Mouse (Mus musculus) CH12.LX (cell line): ENCODE results near the gene Slc11a1. TPM values are rescaled to one million over a fixed set of nuclear protein-coding genes. Genes with fewer than 3 reads are reported as not detected.

ENCODE experiments used
- DNase-seq: peaks from one replicate; pipeline ENCODE4 v3.0.0-alpha.2; 2013; ENCODE audit errors: extremely low read depth
- H3K27ac ChIP-seq: 2 replicates; pipeline ENCODE4 v1.5.1; 2012; ENCODE audit warnings: low read depth, mild to moderate bottlenecking, control low read depth, moderate library complexity; ENCODE audit not compliant: insufficient read depth
- H3K27me3 ChIP-seq: replicated peaks from 2 replicates; pipeline ENCODE3; 2012; ENCODE audit warnings: inconsistent platforms
- H3K36me3 ChIP-seq, 2 experiments: replicated peaks in 1 of 2; 2 replicates each; pipeline versions ENCODE3 to v1.6.1; 2012; ENCODE audit warnings: inconsistent platforms in 1 of 2, low read length in 1 of 2, mild to moderate bottlenecking in 1 of 2, mixed read lengths in 1 of 2, moderate library complexity in 1 of 2; ENCODE audit not compliant: control insufficient read depth in 1 of 2, insufficient read depth in 1 of 2
- H3K4me1 ChIP-seq, 2 experiments: 2 replicates each; pipeline ENCODE4 v1.6.1; 2012; ENCODE audit warnings: inconsistent platforms in 1 of 2, moderate library complexity in 1 of 2; ENCODE audit not compliant: insufficient read depth in 2 of 2, control insufficient read depth in 1 of 2
- H3K4me2 ChIP-seq: 2 replicates; pipeline ENCODE4 v1.6.1; 2012; ENCODE audit warnings: low read depth, mild to moderate bottlenecking, control low read depth; ENCODE audit not compliant: poor library complexity, insufficient read depth, severe bottlenecking
- H3K4me3 ChIP-seq, 3 experiments: fragments of 150-350 bp in 1 of 3; sonication (generic) in 1 of 3; replicated peaks in 1 of 3; 2 replicates each; pipeline versions ENCODE3 to v1.5.1; 2011 to 2012; ENCODE audit warnings: low read depth in 2 of 3, low read length in 2 of 3, mild to moderate bottlenecking in 2 of 3, moderate library complexity in 2 of 3, control low read depth in 1 of 3, improper control_type of control experiment in 1 of 3, inconsistent platforms in 1 of 3, mixed read lengths in 1 of 3; ENCODE audit not compliant: poor library complexity in 1 of 3
- H3K79me2 ChIP-seq: replicated peaks from 2 replicates; pipeline ENCODE4 v1.6.1; 2012; ENCODE audit warnings: mild to moderate bottlenecking, moderate library complexity; ENCODE audit not compliant: control insufficient read depth, poor library complexity, insufficient read depth, severe bottlenecking; ENCODE audit errors: extremely low read depth
- H3K9ac ChIP-seq: 2 replicates; pipeline ENCODE4 v1.6.1; 2012; ENCODE audit warnings: low read depth, mild to moderate bottlenecking, control low read depth, moderate library complexity; ENCODE audit not compliant: insufficient read depth
- H3K9me3 ChIP-seq: replicated peaks from 2 replicates; pipeline ENCODE3; 2012; ENCODE audit warnings: low read length, inconsistent platforms, mixed read lengths
- BHLHE40 ChIP-seq: IDR thresholded peaks from 2 replicates; pipeline ENCODE4 v1.6.1; 2011; ENCODE audit warnings: mild to moderate bottlenecking, low read depth, low read length, improper control_type of control experiment
- CHD1 ChIP-seq: IDR thresholded peaks from 2 replicates; pipeline ENCODE4 v1.6.1; 2012; ENCODE audit warnings: low read depth, low read length, improper control_type of control experiment, inconsistent platforms
- CHD2 ChIP-seq: IDR thresholded peaks from 2 replicates; pipeline ENCODE4 v1.6.1; 2011; ENCODE audit warnings: low read length, improper control_type of control experiment
- ETS1 ChIP-seq: conservative IDR thresholded peaks from 2 replicates; pipeline ENCODE4 v1.6.1; 2012; ENCODE audit warnings: low read depth, mild to moderate bottlenecking, inconsistent platforms, low read length, improper control_type of control experiment, moderate library complexity
- IRF4 ChIP-seq: IDR thresholded peaks from 2 replicates; pipeline ENCODE4 v1.6.1; 2014; ENCODE audit warnings: low read depth, mild to moderate bottlenecking, inconsistent platforms, low read length, improper control_type of control experiment
- JUND ChIP-seq: conservative IDR thresholded peaks from 2 replicates; pipeline ENCODE4 v1.6.1; 2011; ENCODE audit warnings: low read depth, low read length, improper control_type of control experiment
- KAT2A ChIP-seq: IDR thresholded peaks from 2 replicates; pipeline ENCODE4 v1.6.1; 2012; ENCODE audit warnings: low read length, improper control_type of control experiment, inconsistent platforms; ENCODE audit not compliant: insufficient replicate concordance
- MAFK ChIP-seq: IDR thresholded peaks from 2 replicates; pipeline ENCODE4 v1.6.1; 2011; ENCODE audit warnings: low read length, improper control_type of control experiment; ENCODE audit not compliant: insufficient replicate concordance
- MAX ChIP-seq: IDR thresholded peaks from 2 replicates; pipeline ENCODE4 v1.6.1; 2011; ENCODE audit warnings: low read length, improper control_type of control experiment
- MEF2A ChIP-seq: IDR thresholded peaks from 2 replicates; pipeline ENCODE4 v1.6.1; 2014; ENCODE audit warnings: low read depth, mild to moderate bottlenecking, inconsistent platforms, low read length, improper control_type of control experiment, borderline replicate concordance
- MXI1 ChIP-seq: IDR thresholded peaks from 2 replicates; pipeline ENCODE4 v1.6.1; 2011; ENCODE audit warnings: mild to moderate bottlenecking, low read depth, low read length, improper control_type of control experiment
- NELFE ChIP-seq: IDR thresholded peaks from 2 replicates; pipeline ENCODE4 v1.6.1; 2011; ENCODE audit warnings: low read depth, low read length, improper control_type of control experiment
- POLR2A ChIP-seq: IDR thresholded peaks from 2 replicates; pipeline ENCODE4 v1.6.1; 2011; ENCODE audit warnings: low read depth, mild to moderate bottlenecking, improper control_type of control experiment, low read length
- POLR2AphosphoS2 ChIP-seq: IDR thresholded peaks from 2 replicates; pipeline ENCODE4 v1.6.1; 2011; ENCODE audit warnings: low read depth, low read length, improper control_type of control experiment
- RCOR1 ChIP-seq: conservative IDR thresholded peaks from 2 replicates; pipeline ENCODE4 v1.6.1; 2012; ENCODE audit warnings: low read depth, mild to moderate bottlenecking, inconsistent platforms, low read length, improper control_type of control experiment
- SIN3A ChIP-seq: IDR thresholded peaks from 2 replicates; pipeline ENCODE4 v1.6.1; 2012; ENCODE audit warnings: low read length, improper control_type of control experiment, inconsistent platforms
- TCF12 ChIP-seq: IDR thresholded peaks from 2 replicates; pipeline ENCODE4 v1.6.1; 2014; ENCODE audit warnings: low read depth, mild to moderate bottlenecking, inconsistent platforms, low read length, improper control_type of control experiment
- UBTF ChIP-seq: IDR thresholded peaks from 2 replicates; pipeline ENCODE4 v1.6.1; 2012; ENCODE audit warnings: low read depth, mild to moderate bottlenecking, inconsistent platforms, low read length, improper control_type of control experiment, moderate library complexity
- ZC3H11A ChIP-seq: IDR thresholded peaks from 2 replicates; pipeline ENCODE4 v1.6.1; 2012; ENCODE audit warnings: low read depth, mild to moderate bottlenecking, inconsistent platforms, low read length, improper control_type of control experiment
- ZMIZ1 ChIP-seq: IDR thresholded peaks from 2 replicates; pipeline ENCODE4 v1.6.1; 2012; ENCODE audit warnings: low read depth, mild to moderate bottlenecking, inconsistent platforms, low read length, improper control_type of control experiment
- dilution Hi-C: fragments of 300-500 bp; cut with MboI; formaldehyde crosslinking; loops from 2 replicates; pipeline ENCODE4 v1.14.3; 2020; ENCODE audit warnings: low sequenced_read_pairs; ENCODE audit not compliant: extremely low pct_unique_long_range_greater_than_20kb, extremely low pct_ligation_motif_present
- in situ Hi-C: fragments of 300-500 bp; cut with MboI; formaldehyde crosslinking; loops from 3 replicates; pipeline ENCODE4 v1.14.3; 2019; ENCODE audit warnings: low sequenced_read_pairs, low pct_ligation_motif_present, low pct_unique_long_range_greater_than_20kb, mixed read lengths
- polyA plus RNA-seq: library from polyadenylated mRNA; unstranded; fragments of >175 nt; gene quantifications from 2 replicates; pipeline ENCODE4 v1.2.1, GENCODE M21; 2012; ENCODE audit warnings: low read depth; ENCODE audit not compliant: insufficient read length
- total RNA-seq, 2 experiments: library from RNA; depleted of rRNA; stranded (reverse); fragments of 300-350 nt in 1 of 2; fragments of >200 nt in 1 of 2; gene quantifications; 2 replicates each; pipeline ENCODE4 v1.2.3; 2012 to 2014

The Slc11a1 gene
- total and polyA plus RNA-seq, 3 experiments: 17.0 to 96.4 (median 35.7) TPM

- in situ Hi-C loops: no loop called here
These were observed 37.0 kb upstream of the Slc11a1 start for GRCm38 (mm10) chr1:74338013-74338412.

GRCm38 (mm10) chr1:74338626-74339025 lies 36.4 kb upstream of the Slc11a1 start:
- Histone ChIP-seq H3K4me1 (peaks cover 45 to 80% of the 10 kb centered on the region in 2 experiments), H3K36me3 (peaks cover 29 to 70% of the 10 kb centered on the region in 2 experiments), H3K27me3 (no peaks in the 10 kb centered on the region), H3K27ac (peak overlapping the region; percentile 92), H3K9ac (peak overlapping the region; percentile 31; the same call in 1 of the 2 replicates), H3K79me2 (peaks cover 72% of the 10 kb centered on the region), H3K9me3 (peaks cover 18% of the 10 kb centered on the region)
- in situ Hi-C loops: no loop called here
- TF ChIP-seq IRF4: peak; percentile 69
- peak; percentile 47 for TF ChIP-seq CHD2
- no peak for TF ChIP-seq JUND
- TF ChIP-seq ETS1: no peak
- TF ChIP-seq SIN3A: 0 out of 2 replicates have a peak, but pooled peaks have one; percentile 1
- 0 out of 2 replicates have a peak, but pooled peaks have one; percentile 3 for TF ChIP-seq POLR2AphosphoS2
- TF ChIP-seq MEF2A: 0 out of 2 replicates have a peak, but pooled peaks have one; percentile 13
- TF ChIP-seq MAX: no peak
- TF ChIP-seq ZMIZ1: 0 out of 2 replicates have a peak, but pooled peaks have one; percentile 6
- no peak for TF ChIP-seq POLR2A
- TF ChIP-seq BHLHE40: peak; percentile 49
- no peak for TF ChIP-seq NELFE
- TF ChIP-seq RCOR1: no peak
- no peak for TF ChIP-seq KAT2A
- peak; percentile 47; the same call in 1 of the 2 replicates for TF ChIP-seq MAFK
- TF ChIP-seq TCF12: peak; percentile 79
- peak; percentile 13; the same call in 1 of the 2 replicates for TF ChIP-seq CHD1
- TF ChIP-seq ZC3H11A: no peak
- TF ChIP-seq, all 38 proteins: peak for 10
- peak overlapping the region; percentile 52 for H3K4me2 ChIP-seq
- no peak for DNase-seq
- dilution Hi-C loops: no loop called here
- peak overlapping the region in 1 of 3 experiments; percentile 2 for H3K4me3 ChIP-seq

More at GRCm38 (mm10) chr1:74338013-74338412, 37.0 kb upstream of the Slc11a1 start:
- TF ChIP-seq ZMIZ1 (0 out of 2 replicates have a peak, but pooled peaks have one; percentile 8), CHD1 (peak; percentile 96), POLR2A (no peak), MAFK (no peak), UBTF (no peak), IRF4 (peak; percentile 57; the same call in 1 of the 2 replicates), JUND (no peak), MEF2A (peak; percentile 77), MXI1 (no peak; the same call in 1 of the 2 replicates)
- Histone ChIP-seq H3K4me3 (peak overlapping the region in 1 of 3 experiments; percentile 2), H3K9ac (peak overlapping the region; percentile 31; the same call in 1 of the 2 replicates), H3K79me2 (peaks cover 72% of the 10 kb centered on the region), H3K4me2 (peak overlapping the region; percentile 52), H3K9me3 (peaks cover 18% of the 10 kb centered on the region), H3K36me3 (peaks cover 29 to 68% of the 10 kb centered on the region in 2 experiments), H3K27ac (peak overlapping the region; percentile 92), H3K4me1 (peaks cover 39 to 74% of the 10 kb centered on the region in 2 experiments), H3K27me3 (no peaks in the 10 kb centered on the region)
- no peak for DNase-seq
- dilution Hi-C loops: no loop called here
